ENCODE assay signal across 7 mouse cellular contexts in genomic region chr15:12181181-12181805, GRCm38 (mm10). TPM values are rescaled to one million over a fixed set of nuclear protein-coding genes. Genes with fewer than 3 reads are reported as not detected.
DNase-seq lines count a peak whose midpoint lies in the region; ATAC-seq and TF ChIP-seq lines count a peak whose summit lies in the region.
"Not testable (repeated sequence)": the region's sequence is repeated elsewhere in the genome, so short reads cannot be mapped to it uniquely, and the experiment has no call there.

No protein-coding gene starts in this region.

- not testable (repeated sequence) for H3K9me3 ChIP-seq in liver, embryonic 11.5 days (ENCODE audit: control insufficient read depth, low read length); liver, embryonic 15.5 days (replicated peaks)

- not testable (repeated sequence) for TF ChIP-seq POLR2A in spleen, adult 2 months (IDR thresholded peaks at IDR 0.05; ENCODE audit: low read depth, low read length)

- WGBS in liver, embryonic 11.5 days: 55% methylated on average over 13 of the region's 13 CpGs
- 23% methylated on average over 13 of the region's 13 CpGs for WGBS in liver, embryonic 15.5 days (ENCODE audit: insufficient replicate concordance)
- WGBS in spleen, adult 2 months: 74% methylated on average over 13 of the region's 13 CpGs

- DNase-seq in heart, adult 11 months: peak; percentile 86
- DNase-seq in liver, embryonic 11.5 days (ENCODE audit: low spot score); spleen, adult 2 months (ENCODE audit: low read depth in 1 of 2, low spot score in 2 of 2): not testable (repeated sequence)

- peak; percentile 51 for ATAC-seq in CD4-positive, CD25-positive, alpha-beta regulatory T cell, adult 4 months
- peak; percentile 91 for ATAC-seq in common myeloid progenitor, adult 5-6 weeks (replicated peaks; ENCODE audit: low read depth, poor library complexity, severe bottlenecking)
- ATAC-seq in liver, embryonic 11.5 days (replicated peaks; ENCODE audit: low FRiP score): peak; percentile 89
- ATAC-seq in liver, embryonic 15.5 days (ENCODE audit: insufficient read depth): peak; percentile 87
- peak; percentile 81 for ATAC-seq in megakaryocyte progenitor cell, adult 5-6 weeks (replicated peaks; ENCODE audit: poor library complexity)

- peaks cover 12% of the 10 kb centered on the region for H3K36me3 ChIP-seq in liver, embryonic 11.5 days (ENCODE audit: control insufficient read depth, insufficient read depth, low read length)
- H3K36me3 ChIP-seq in liver, embryonic 15.5 days (replicated peaks): peaks cover 62% of the 10 kb centered on the region
- peaks cover 10% of the 10 kb centered on the region for H3K36me3 ChIP-seq in spleen, adult 2 months (ENCODE audit: control insufficient read depth, insufficient read depth, low read length)

- not testable (repeated sequence) for TF ChIP-seq CTCF in spleen, adult 2 months (IDR thresholded peaks at IDR 0.05; ENCODE audit: extremely low read depth, insufficient read depth, insufficient read length, insufficient replicate concordance)

- not testable (repeated sequence) for H3K4me2 ChIP-seq in liver, embryonic 11.5 days; liver, embryonic 15.5 days

- not testable (repeated sequence) for H3K27me3 ChIP-seq in liver, embryonic 11.5 days (replicated peaks; ENCODE audit: control insufficient read depth, insufficient read depth, low read length); liver, embryonic 15.5 days; spleen, adult 2 months (ENCODE audit: control insufficient read depth, insufficient read depth, low read length)

- H3K4me3 ChIP-seq in liver, embryonic 11.5 days (ENCODE audit: low read depth, low read length); liver, embryonic 15.5 days (replicated peaks); spleen, adult 2 months (ENCODE audit: extremely low read depth, insufficient read depth, insufficient read length): not testable (repeated sequence)

- not testable (repeated sequence) for H3K9ac ChIP-seq in liver, embryonic 11.5 days (ENCODE audit: low read depth, low read length); liver, embryonic 15.5 days

- not testable (repeated sequence) for H3K4me1 ChIP-seq in liver, embryonic 11.5 days (replicated peaks; ENCODE audit: control insufficient read depth, insufficient read depth, low read length); spleen, adult 2 months (ENCODE audit: control insufficient read depth, insufficient read depth, insufficient read length)
- peaks cover 15% of the 10 kb centered on the region for H3K4me1 ChIP-seq in liver, embryonic 15.5 days (replicated peaks)

- 0 out of 2 replicates have a peak overlapping the region, but pooled peaks have one; percentile 43 for H3K27ac ChIP-seq in liver, embryonic 11.5 days (ENCODE audit: low read depth, low read length)
- not testable (repeated sequence) for H3K27ac ChIP-seq in liver, embryonic 15.5 days (replicated peaks)
- H3K27ac ChIP-seq in spleen, adult 2 months (ENCODE audit: insufficient read depth, low read length): 0 out of 2 replicates have a peak overlapping the region, but pooled peaks have one; percentile 29

RNA-seq across cellular contexts. Expression of gene Mtmr12, which starts 23.5 kb away (rescaled TPM):
- 10 to 100 TPM; 20.1 to 22.6 TPM for polyA plus RNA-seq in CD4-positive, CD25-positive, alpha-beta regulatory T cell, adult 4 months (2017; shearing (Covaris generic))
- 10.9 and 24.7 TPM in 2 replicates for total RNA-seq in common myeloid progenitor, adult 5-6 weeks (2017)
- 19.6 and 23.0 TPM in 2 replicates for polyA plus RNA-seq in liver, embryonic 11.5 days (2014; fragmentation: Nextera tagmentation; extraction: Ambion mirVana)
- 7.2 and 8.1 TPM in 2 replicates for polyA plus RNA-seq in liver, embryonic 15.5 days (2015; fragmentation: Nextera tagmentation; extraction: Ambion mirVana)
- total RNA-seq in megakaryocyte progenitor cell, adult 5-6 weeks (2015): 12.0 and 12.8 TPM in 2 replicates
- 12.1 and 13.5 TPM in 2 replicates for total RNA-seq in megakaryocyte progenitor cell, adult 5-6 weeks (2017)
- 17.7 and 19.1 TPM in 2 replicates for polyA plus RNA-seq in spleen, adult 2 months (2012; rRNA removed)
